Mouse (Mus musculus): Measurements from ENCODE around the gene Vwa8.

- TF ChIP-seq CTCF (IDR thresholded peaks at IDR 0.05) (no peak), EP300 (IDR thresholded peaks at IDR 0.05) (no peak)
These were observed 216.8 kb downstream of the Vwa8 start for GRCm38 (mm10) chr14:79065636-79066035.
